Mouse (Mus musculus) adrenal gland, adult (tissue): ENCODE measurements at regions not wholly inside any gene's neighbourhood (a gene's known extent, or its start where the extent isn't known, plus 50 kb on each side); places are given as distances from the start of the nearest gene placed in this dataset.
"Not testable (repeated sequence)": the region's sequence is repeated elsewhere in the genome, so short reads cannot be mapped to it uniquely, and the experiment has no call there.

ENCODE experiments used
- DNase-seq, 2 experiments: peaks; one replicate each; pipeline ENCODE4 v3.0.0; 2022 to 2023; ENCODE audit warnings: low spot score in 1 of 2; ENCODE audit not compliant: inconsistent age in 2 of 2

- no peak for DNase-seq
Observed at GRCm38 (mm10) chr9:83728428-83728827, 77.6 kb downstream of the Elovl4 start.

DNA sequence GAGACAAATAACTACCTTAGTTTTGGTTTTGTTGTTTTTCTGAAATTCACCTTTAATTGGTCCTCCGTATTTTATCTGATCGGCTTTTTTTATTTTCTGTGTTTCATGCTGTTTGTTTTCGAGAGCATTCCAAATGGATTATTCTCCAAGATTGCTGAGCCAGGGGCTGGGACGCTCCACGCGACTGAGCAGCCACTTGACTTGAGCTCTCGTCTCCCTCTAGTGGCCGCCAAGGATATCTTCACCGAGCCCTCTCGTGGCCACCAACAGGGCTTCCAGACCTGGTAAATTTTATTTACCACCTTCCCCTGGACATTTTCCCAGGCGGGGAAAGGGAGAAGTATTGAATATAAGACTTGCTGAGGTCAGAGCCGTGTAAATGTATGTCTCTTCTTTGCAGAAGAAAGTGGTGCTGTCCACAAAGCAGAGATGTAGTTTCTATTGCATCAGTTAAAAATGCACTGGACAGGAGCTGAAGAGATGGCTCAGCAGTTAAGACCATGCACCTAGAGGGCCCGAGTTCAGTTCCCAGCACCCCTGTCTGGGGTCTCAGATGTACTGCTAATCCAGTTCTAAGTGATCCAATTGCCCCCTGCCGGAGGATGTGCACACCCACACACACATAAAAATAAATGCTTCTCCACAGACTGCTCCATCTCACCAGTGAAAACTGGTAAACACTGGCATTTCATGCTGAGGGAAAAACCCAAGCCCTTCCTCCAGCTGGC is 78.5 kb downstream of the Elovl4 start:
- peak; percentile 69 to 83 for DNase-seq

- DNase-seq, result peak in 1 of 2 experiments; percentile 50
Observed at GRCm38 (mm10) chr9:83726979-83727378, 79.1 kb downstream of the Elovl4 start.

- DNase-seq, result peak; percentile 50 to 91
Observed at GRCm38 (mm10) chr9:83726105-83726504, 80.0 kb downstream of the Elovl4 start.

GRCm38 (mm10) chr9:83725545-83725944 is 80.5 kb downstream of the Elovl4 start:
- peak in 1 of 2 experiments; percentile 29 for DNase-seq

GRCm38 (mm10) chr9:83720982-83721381 is 85.1 kb downstream of the Elovl4 start:
- no peak for DNase-seq

DNA sequence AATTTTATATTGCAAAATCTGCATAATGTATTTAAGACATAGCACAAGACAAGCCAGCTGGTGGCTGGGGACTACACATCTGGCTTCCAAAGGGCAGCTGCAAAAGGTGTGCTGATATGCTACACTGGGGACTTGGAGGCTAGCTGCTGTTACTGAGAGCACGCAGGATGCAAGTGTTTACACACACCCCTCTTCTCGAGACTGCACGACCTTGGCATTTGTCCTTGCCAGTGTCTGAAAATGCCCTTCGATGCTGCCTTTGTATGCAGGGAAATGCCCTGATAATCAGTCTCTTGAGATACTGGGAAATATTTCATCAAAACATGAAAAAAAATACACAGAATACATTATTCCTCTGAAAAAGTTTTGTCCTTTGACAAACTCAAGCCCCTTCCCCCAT is 86.3 kb downstream of the Elovl4 start:
- peak; percentile 11 to 60 for DNase-seq

DNA sequence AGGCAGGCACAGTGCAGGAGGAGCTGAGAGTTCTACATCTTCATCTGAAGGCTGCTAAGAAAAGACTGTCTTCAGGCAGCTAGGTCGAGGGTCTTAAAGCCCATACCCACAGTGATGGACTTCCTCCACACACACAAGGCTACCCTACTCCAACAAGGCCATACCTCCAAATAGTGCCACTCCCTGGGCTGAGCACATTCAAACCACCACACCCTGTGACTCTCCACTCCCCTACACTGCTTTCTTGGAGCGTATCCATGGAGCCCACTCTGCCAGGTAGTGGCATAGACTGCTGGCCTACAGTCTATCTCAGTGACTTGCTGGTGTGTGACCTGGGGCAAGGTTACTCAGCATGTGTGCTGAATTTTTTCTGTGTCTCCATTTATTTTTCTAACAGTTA is 88.0 kb downstream of the Elovl4 start:
- DNase-seq, result not testable (repeated sequence)

- no peak for DNase-seq
Observed at GRCm38 (mm10) chr9:83716101-83716763, 89.8 kb downstream of the Elovl4 start.

DNA sequence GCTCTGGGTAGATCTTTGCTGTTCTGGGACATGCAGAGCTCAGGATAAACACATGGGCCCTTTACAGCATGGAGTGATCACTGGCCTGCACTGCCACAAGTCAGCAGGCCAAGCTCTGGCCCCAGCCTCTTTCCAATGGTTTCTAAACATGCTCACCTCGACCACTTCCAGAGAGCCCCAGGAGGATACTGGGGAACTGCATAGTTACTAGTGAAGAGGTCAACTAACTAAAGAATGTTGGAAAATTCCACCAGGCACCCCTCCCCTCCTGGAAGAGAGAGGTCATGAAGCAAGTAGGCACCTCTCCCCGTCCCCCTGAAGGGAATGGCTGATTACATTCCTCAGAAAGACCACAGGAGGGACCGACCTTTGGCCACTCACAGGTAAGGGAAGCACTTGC is 98.7 kb downstream of the Elovl4 start:
- no peak for DNase-seq

DNA sequence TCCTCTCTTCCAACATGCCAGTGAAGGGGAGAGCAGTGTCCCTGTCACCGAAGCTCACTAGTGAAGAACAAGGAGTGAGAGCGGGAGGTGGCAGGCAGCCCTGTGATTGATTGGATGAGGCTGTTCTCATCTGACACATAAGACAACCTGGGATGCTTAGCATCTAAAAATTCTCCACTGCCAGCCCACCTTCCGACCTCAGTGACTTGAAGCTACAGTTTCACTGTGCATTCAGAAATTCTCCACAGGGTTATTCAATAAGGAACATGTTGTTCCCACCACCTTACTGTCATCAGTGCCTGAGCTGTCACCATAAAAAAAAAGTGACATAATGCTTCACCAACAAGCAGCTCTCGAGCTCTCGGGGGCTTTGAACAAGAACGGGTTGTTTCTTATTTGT is 100.0 kb downstream of the Elovl4 start:
- no peak for DNase-seq

GRCm38 (mm10) chr9:83704186-83704585 is 101.9 kb downstream of the Elovl4 start:
- no peak for DNase-seq

- no peak for DNase-seq
Observed at GRCm38 (mm10) chr9:83700916-83701315, 105.2 kb downstream of the Elovl4 start.

DNA sequence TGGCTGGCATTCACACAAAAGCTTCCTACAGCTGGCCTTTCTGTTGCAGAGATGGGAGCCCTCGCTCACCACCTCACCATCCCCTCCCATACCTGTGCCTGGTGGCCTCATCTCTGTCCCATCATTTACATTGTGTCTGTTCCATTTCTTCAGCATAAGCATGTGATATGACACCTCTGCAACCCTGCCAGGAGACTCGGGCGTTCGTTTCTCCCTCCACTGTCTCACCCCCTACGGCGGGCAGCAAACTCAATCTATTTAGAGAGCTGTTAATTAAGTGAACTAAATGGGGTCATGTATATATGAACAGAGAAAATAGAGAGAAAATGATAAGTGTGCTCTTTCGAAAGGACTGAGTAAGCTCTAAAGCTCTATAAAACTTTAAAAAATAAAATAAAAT is 106.0 kb downstream of the Elovl4 start:
- no peak for DNase-seq

DNA sequence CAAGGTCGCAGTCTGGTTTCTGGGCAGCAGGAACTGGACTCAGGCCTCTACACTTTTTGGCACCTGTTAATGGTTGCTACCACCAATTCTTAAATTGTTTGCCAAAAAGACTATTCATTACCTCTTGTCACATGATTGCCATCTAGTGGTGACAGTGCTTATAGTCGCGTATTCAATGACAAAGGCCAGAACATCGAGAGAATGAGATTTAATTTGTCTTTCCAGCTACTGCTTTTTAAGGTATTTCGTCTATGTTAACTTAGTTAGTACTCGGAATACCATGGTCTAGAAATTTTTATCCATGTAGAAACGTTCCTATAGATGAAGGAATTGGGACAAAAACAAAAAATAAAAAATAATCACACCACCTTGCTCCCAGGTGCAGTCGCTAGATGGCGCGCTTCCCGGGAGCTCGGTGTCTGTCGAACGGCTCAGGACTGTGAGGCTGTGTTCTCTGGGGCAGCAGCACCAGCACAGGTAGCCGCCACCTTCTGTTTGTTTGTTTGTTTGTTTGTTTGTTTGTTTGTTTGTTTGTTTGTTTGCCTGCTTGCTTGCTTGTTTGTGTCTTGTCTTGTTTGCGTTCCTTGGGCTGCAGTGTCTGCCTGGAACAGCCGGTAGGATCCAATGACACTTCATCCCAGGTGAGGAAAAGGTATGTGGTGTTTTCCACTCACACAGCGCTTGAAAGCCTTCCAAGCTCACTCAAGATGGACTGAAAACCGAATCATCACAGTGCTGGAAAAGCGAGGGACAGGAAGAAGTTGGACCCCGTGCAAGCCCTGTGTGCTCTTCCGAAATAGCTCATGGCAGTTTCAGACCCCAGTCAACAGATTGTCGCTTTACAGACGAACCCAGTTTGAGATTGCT is 114.5 kb downstream of the Elovl4 start:
- DNase-seq, result peak; percentile 25 to 86
